20 mouse cellular contexts compared by ENCODE assay signal in the genomic region with DNA sequence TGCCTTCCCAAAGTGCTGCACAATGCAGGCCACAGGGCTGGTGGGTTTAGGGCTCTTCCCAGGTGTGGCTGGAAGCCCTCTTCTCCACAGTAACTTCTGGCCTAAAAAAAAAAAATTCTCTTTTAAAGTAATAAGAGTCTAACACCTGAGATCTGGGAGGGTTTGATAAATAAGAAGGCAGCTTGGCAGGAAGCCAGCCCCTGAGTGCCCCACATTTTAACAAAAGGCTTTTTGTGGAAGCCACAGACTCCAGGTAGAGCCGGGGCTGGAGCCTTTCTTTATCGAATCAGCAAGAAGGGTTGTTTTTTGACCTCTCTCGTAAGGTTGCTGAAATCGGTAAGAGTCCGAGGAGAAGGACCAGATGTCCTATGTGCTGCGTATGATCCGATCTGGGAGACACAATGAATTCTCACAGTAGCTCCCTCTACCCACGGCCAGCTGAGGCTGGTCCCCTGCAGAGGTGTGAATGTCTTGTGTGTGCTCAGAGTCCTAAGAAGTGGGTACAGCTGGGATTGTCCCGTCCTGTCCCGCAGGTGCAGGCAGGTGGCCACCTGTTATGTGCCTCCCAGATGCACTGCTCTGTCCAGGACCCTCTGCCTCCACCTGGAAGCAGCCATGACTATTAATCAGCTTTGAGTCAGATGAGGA. TPM values are rescaled to one million over a fixed set of nuclear protein-coding genes. Genes with fewer than 3 reads are reported as not detected.
A peak's percentile ranks its signal among the peaks of the same experiment; 100 is the strongest.
DNase-seq lines count a peak whose midpoint lies in the region; ATAC-seq lines count a peak whose summit lies in the region.
"Had no signal": no experiment of that assay in that cellular context is flagged by ENCODE, and none has a peak within 500 bp of the region (broad histone marks: within the 10 kb centered on the region; RNA-seq: fewer than 3 reads in every experiment).

No protein-coding gene starts in this region.

- H3K27me3 ChIP-seq in embryonic facial prominence, embryonic 12.5 days, result peaks cover 10% of the 10 kb centered on the region; the same call in 1 of the 2 replicates
- peaks cover 23% of the 10 kb centered on the region for H3K27me3 ChIP-seq in embryonic facial prominence, embryonic 10.5 days (replicated peaks; ENCODE audit: low read depth, poor library complexity, severe bottlenecking)
- peaks cover 1% of the 10 kb centered on the region for H3K27me3 ChIP-seq in limb, embryonic 11.5 days (ENCODE audit: control insufficient read depth, insufficient read depth, low read length)
- H3K27me3 ChIP-seq in limb, embryonic 10.5 days (ENCODE audit: low read depth, poor library complexity, severe bottlenecking), result peaks cover 41% of the 10 kb centered on the region
- H3K27me3 ChIP-seq: CH12.LX had no signal

- no peak overlapping the region for H3K4me3 ChIP-seq in embryonic facial prominence, embryonic 12.5 days
- no peak overlapping the region for H3K4me3 ChIP-seq in embryonic facial prominence, embryonic 10.5 days
- no peak overlapping the region for H3K4me3 ChIP-seq in limb, embryonic 11.5 days (ENCODE audit: low read depth, low read length)
- H3K4me3 ChIP-seq in limb, embryonic 10.5 days, result no peak overlapping the region
- H3K4me3 ChIP-seq: hindbrain, embryonic 10.5 days; left cerebral cortex, adult 2 months; limb, embryonic 15.5 days; midbrain, embryonic 15.5 days had no signal

- WGBS in embryonic facial prominence, embryonic 12.5 days, result 44% methylated on average over 10 of the region's 10 CpGs
- 62% methylated on average over 10 of the region's 10 CpGs for WGBS in embryonic facial prominence, embryonic 10.5 days
- WGBS in limb, embryonic 11.5 days, result 68% methylated on average over 10 of the region's 10 CpGs
- 75% methylated on average over 10 of the region's 10 CpGs for WGBS in limb, embryonic 10.5 days

- no peaks in the 10 kb centered on the region for H3K36me3 ChIP-seq in embryonic facial prominence, embryonic 12.5 days
- H3K36me3 ChIP-seq in embryonic facial prominence, embryonic 10.5 days (replicated peaks), result no peaks in the 10 kb centered on the region
- no peaks in the 10 kb centered on the region for H3K36me3 ChIP-seq in limb, embryonic 11.5 days (ENCODE audit: control insufficient read depth, insufficient read depth, low read length)
- no peaks in the 10 kb centered on the region for H3K36me3 ChIP-seq in limb, embryonic 10.5 days
- H3K36me3 ChIP-seq: hindbrain, embryonic 10.5 days; limb, embryonic 15.5 days; midbrain, embryonic 15.5 days had no signal

- 0 out of 2 replicates have a peak, but pooled peaks cover 4% of the 10 kb centered on the region for H3K4me1 ChIP-seq in embryonic facial prominence, embryonic 12.5 days
- peaks cover 25% of the 10 kb centered on the region for H3K4me1 ChIP-seq in embryonic facial prominence, embryonic 10.5 days
- H3K4me1 ChIP-seq in limb, embryonic 11.5 days (ENCODE audit: control insufficient read depth, insufficient read depth, low read length), result peaks cover 8% of the 10 kb centered on the region; the same call in 1 of the 2 replicates
- H3K4me1 ChIP-seq in limb, embryonic 10.5 days, result peaks cover 24% of the 10 kb centered on the region
- H3K4me1 ChIP-seq: hindbrain, embryonic 10.5 days; midbrain, embryonic 15.5 days had no signal

- no peak overlapping the region for H3K4me2 ChIP-seq in embryonic facial prominence, embryonic 12.5 days (replicated peaks)
- no peak overlapping the region for H3K4me2 ChIP-seq in limb, embryonic 11.5 days (ENCODE audit: low read depth, severe bottlenecking)
- H3K4me2 ChIP-seq: limb, embryonic 15.5 days; midbrain, embryonic 15.5 days had no signal

- no peaks in the 10 kb centered on the region for H3K9me3 ChIP-seq in embryonic facial prominence, embryonic 12.5 days
- H3K9me3 ChIP-seq in embryonic facial prominence, embryonic 10.5 days, result no peaks in the 10 kb centered on the region
- H3K9me3 ChIP-seq in limb, embryonic 11.5 days (ENCODE audit: control insufficient read depth, low read length), result no peaks in the 10 kb centered on the region
- no peaks in the 10 kb centered on the region for H3K9me3 ChIP-seq in limb, embryonic 10.5 days (replicated peaks)
- H3K9me3 ChIP-seq: hindbrain, embryonic 10.5 days; limb, embryonic 15.5 days; midbrain, embryonic 15.5 days had no signal

- no peak overlapping the region for H3K9ac ChIP-seq in embryonic facial prominence, embryonic 12.5 days
- no peak overlapping the region for H3K9ac ChIP-seq in limb, embryonic 11.5 days (ENCODE audit: low read length)
- H3K9ac ChIP-seq: forebrain, postnatal 0 days; limb, embryonic 15.5 days; midbrain, embryonic 15.5 days had no signal

- H3K27ac ChIP-seq in embryonic facial prominence, embryonic 12.5 days, result no peak overlapping the region
- no peak overlapping the region for H3K27ac ChIP-seq in embryonic facial prominence, embryonic 10.5 days (replicated peaks)
- no peak overlapping the region for H3K27ac ChIP-seq in limb, embryonic 11.5 days (replicated peaks; ENCODE audit: low read depth, low read length)
- H3K27ac ChIP-seq in limb, embryonic 10.5 days, result no peak overlapping the region
- H3K27ac ChIP-seq: left cerebral cortex, adult 2 months; limb, embryonic 15.5 days; midbrain, embryonic 15.5 days had no signal

- no peak for DNase-seq in embryonic facial prominence, embryonic 10.5 days (ENCODE audit: low spot score)
- DNase-seq in limb, embryonic 11.5 days (ENCODE audit: low spot score), result no peak
- no peak for DNase-seq in limb, embryonic 10.5 days (ENCODE audit: low spot score)
- peak; percentile 23 for DNase-seq in thymus, postnatal 4 days
- no peak for DNase-seq in thymus, adult 18-20 months
- DNase-seq in B cell, adult 2 months, result no peak
- DNase-seq in urinary bladder, postnatal 14 days (ENCODE audit: low spot score), result no peak
- DNase-seq: adrenal gland, postnatal 25 days; cerebellum, adult 9-11 months; embryo, embryonic 11 days; forebrain, postnatal 0 days; gastrocnemius, postnatal 25 days; right cerebral cortex, adult 18-20 months had no signal

- ATAC-seq in embryonic facial prominence, embryonic 12.5 days (ENCODE audit: insufficient number of reproducible peaks, insufficient read depth, low FRiP score, low TSS enrichment), result peak; percentile 62; the same call in 1 of the 2 replicates
- peak; percentile 63; the same call in 1 of the 2 replicates for ATAC-seq in limb, embryonic 11.5 days (ENCODE audit: insufficient number of reproducible peaks, low FRiP score, low TSS enrichment, low read depth)
- ATAC-seq: activated CD4-positive, CD25-positive, alpha-beta regulatory T cell, adult 4 months; forebrain, postnatal 0 days; midbrain, embryonic 15.5 days had no signal

RNA-seq across cellular contexts. Expression of a gene that starts 6.2 kb away (rescaled TPM):
- not detected in 2 replicates for polyA plus RNA-seq in embryonic facial prominence, embryonic 12.5 days (2016; fragmentation: Nextera tagmentation; extraction: Ambion mirVana)
- not detected in 2 replicates for polyA plus RNA-seq in embryonic facial prominence, embryonic 10.5 days (2016; fragmentation: Nextera tagmentation; extraction: Ambion mirVana)
- polyA plus RNA-seq in limb, embryonic 11.5 days (2014; fragmentation: Nextera tagmentation; extraction: Ambion mirVana), result not detected in 2 replicates
- polyA plus RNA-seq in limb, embryonic 10.5 days (2016; fragmentation: Nextera tagmentation; extraction: Ambion mirVana), result not detected in 2 replicates
- polyA plus RNA-seq: forebrain, postnatal 0 days; hindbrain, embryonic 10.5 days; midbrain, embryonic 15.5 days had no signal
